Mouse (Mus musculus) small intestine, adult 2 months (tissue): Measurements from ENCODE around the gene Alyref.
A peak's percentile ranks its signal among the peaks of the same experiment; 100 is the strongest.

Experiments used
- CTCF ChIP-seq: fragments of 200-500 bp; IDR thresholded peaks from 2 replicates; pipeline ENCODE4 v1.5.1; 2012; ENCODE audit warnings: low read depth, mild to moderate bottlenecking, control low read depth, inconsistent platforms, low read length, moderate library complexity, mixed read lengths; ENCODE audit not compliant: insufficient replicate concordance, insufficient read length; ENCODE audit errors: extremely low read depth
- POLR2A ChIP-seq: fragments of 200-500 bp; IDR thresholded peaks from 2 replicates; pipeline ENCODE4 v1.6.1; 2012; ENCODE audit warnings: low read depth, mild to moderate bottlenecking, control low read depth, inconsistent platforms, low read length, moderate library complexity

DNA sequence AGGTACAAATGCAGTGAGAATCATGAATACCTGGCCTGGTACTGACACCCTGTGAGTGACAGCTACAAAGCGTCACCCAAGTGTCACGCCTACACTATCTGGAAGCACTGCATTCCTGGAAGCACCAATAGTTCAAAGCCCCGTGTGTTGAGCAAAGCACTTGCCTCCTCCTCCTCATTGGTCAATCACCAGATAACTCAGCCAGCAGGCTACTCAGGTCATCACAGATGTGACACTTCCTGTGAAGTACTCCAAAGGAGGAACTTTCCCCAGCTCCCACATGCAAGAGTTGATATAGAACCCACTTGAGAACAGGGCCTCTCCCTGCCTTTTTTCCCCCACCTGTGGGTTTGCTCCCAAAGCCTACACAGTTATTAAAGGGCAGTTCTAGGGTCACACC lies 27.0 kb downstream of the Alyref start:
- no peak for TF ChIP-seq CTCF
- 0 out of 2 replicates have a peak, but pooled peaks have one; percentile 22 for TF ChIP-seq POLR2A
